Mouse (Mus musculus): ENCODE data around the gene Sycp1. TPM values are rescaled to one million over a fixed set of nuclear protein-coding genes. Genes with fewer than 3 reads are reported as not detected.

The Sycp1 gene
- polyA plus RNA-seq, 1 experiment: not detected

DNA sequence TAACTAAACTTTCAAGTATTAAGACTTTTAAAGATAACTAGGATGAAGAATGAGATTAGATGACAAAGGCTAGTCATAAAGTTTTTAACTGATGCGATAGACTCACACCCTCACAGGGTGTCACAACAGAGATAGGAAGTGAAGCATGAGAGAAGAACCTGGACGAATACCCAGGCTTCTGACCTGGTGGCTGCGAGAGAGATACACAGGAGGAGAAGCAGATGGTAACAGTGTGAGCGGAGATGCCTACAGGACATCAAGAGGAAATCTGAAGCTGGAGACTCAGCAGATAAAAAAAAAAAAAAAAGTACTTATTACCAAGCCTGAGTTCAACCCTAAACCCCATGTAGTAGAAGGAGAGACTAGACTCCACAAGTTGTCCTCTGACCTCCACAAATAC, 162.9 kb downstream of the Sycp1 start:
- 85% methylated on average over 4 of the region's 4 CpGs for WGBS
- no peaks in the 10 kb centered on the region for H3K4me1 ChIP-seq (ENCODE audit: control insufficient read depth, insufficient read depth, insufficient read length)
- DNase-seq (ENCODE audit: low read depth in 1 of 2, low spot score in 2 of 2): no peak
- H3K4me3 ChIP-seq (ENCODE audit: extremely low read depth, insufficient read depth, insufficient read length): no peak overlapping the region
- H3K36me3 ChIP-seq (ENCODE audit: control insufficient read depth, insufficient read depth, low read length): no peaks in the 10 kb centered on the region
- no peak overlapping the region for H3K27ac ChIP-seq (ENCODE audit: insufficient read depth, low read length)
- H3K27me3 ChIP-seq (ENCODE audit: control insufficient read depth, insufficient read depth, low read length): no peaks in the 10 kb centered on the region
- no peak for TF ChIP-seq CTCF (IDR thresholded peaks at IDR 0.05; ENCODE audit: extremely low read depth, insufficient read depth, insufficient read length, insufficient replicate concordance)
- TF ChIP-seq POLR2A (IDR thresholded peaks at IDR 0.05; ENCODE audit: low read depth, low read length): no peak

Other genes with a start within 250 kb of the Sycp1 start
- 1.5 TPM in 2 replicates for gene Tspan2, start 201.6 kb downstream of the Sycp1 start, polyA plus RNA-seq (2012; rRNA removed)
- gene Tshb, start 153.4 kb downstream of the Sycp1 start, polyA plus RNA-seq (2012; rRNA removed): not detected in 2 replicates
- not detected in 2 replicates for gene Nr1h5, start 28.0 kb upstream of the Sycp1 start, polyA plus RNA-seq (2012; rRNA removed)
- gene Sike1, start 59.6 kb upstream of the Sycp1 start, polyA plus RNA-seq (2012; rRNA removed): 26.5 and 26.8 TPM in 2 replicates
- 13.6 and 17.1 TPM in 2 replicates for gene Csde1, start 84.3 kb upstream of the Sycp1 start, polyA plus RNA-seq (2012; rRNA removed)
- 10.5 and 12.7 TPM in 2 replicates for gene Nras, start 122.2 kb upstream of the Sycp1 start, polyA plus RNA-seq (2012; rRNA removed)
- gene Ampd1, start 137.9 kb upstream of the Sycp1 start, polyA plus RNA-seq (2012; rRNA removed): 1.1 and 1.2 TPM in 2 replicates
- 0.75 and 1.2 TPM in 2 replicates for gene Dennd2c, start 166.5 kb upstream of the Sycp1 start, polyA plus RNA-seq (2012; rRNA removed)
- gene Bcas2, start 235.6 kb upstream of the Sycp1 start, polyA plus RNA-seq (2012; rRNA removed): 15.3 and 21.4 TPM in 2 replicates

Data from spleen, adult 2 months (tissue).